Mouse (Mus musculus) regulatory T cell (primary cell): ENCODE results near the gene Gm20388.

ENCODE experiments used
- in situ Hi-C: fragments of 300-600 bp; cut with MboI, MseI; formaldehyde crosslinking; loops from one replicate; pipeline ENCODE4 v1.15.1; 2025; ENCODE audit warnings: high pct_unique_total_duplicates

Gm20388 gene

GRCm38 (mm10) chr8:120163376-120163775 is 252.7 kb downstream of the Gm20388 start:
- in situ Hi-C loops: loop anchor here (10.0 kb wide), 1 partner anchor 1121 kb away; no protein-coding TSS in a partner anchor

GRCm38 (mm10) chr8:120164026-120164425 is 253.4 kb downstream of the Gm20388 start:
- in situ Hi-C loops: loop anchor here (10.0 kb wide), 1 partner anchor 1121 kb away; no protein-coding TSS in a partner anchor

GRCm38 (mm10) chr8:120167136-120167535 is 256.5 kb downstream of the Gm20388 start:
- in situ Hi-C loops: loop anchor here (10.0 kb wide), 1 partner anchor 1118 kb away; no protein-coding TSS in a partner anchor

GRCm38 (mm10) chr8:120167821-120168220 is 257.2 kb downstream of the Gm20388 start:
- in situ Hi-C loops: loop anchor here (10.0 kb wide), 1 partner anchor 1117 kb away; no protein-coding TSS in a partner anchor

- in situ Hi-C loops: loop anchor here (10.0 kb wide), 1 partner anchor 1116 kb away; no protein-coding TSS in a partner anchor
Observed at GRCm38 (mm10) chr8:120169119-120169518, 258.5 kb downstream of the Gm20388 start.

GRCm38 (mm10) chr8:120173195-120173594 is 262.6 kb downstream of the Gm20388 start:
- in situ Hi-C loops: no loop called here

GRCm38 (mm10) chr8:120174606-120175005 is 264.0 kb downstream of the Gm20388 start:
- in situ Hi-C loops: no loop called here

GRCm38 (mm10) chr8:120176605-120177004 is 266.0 kb downstream of the Gm20388 start:
- in situ Hi-C loops: no loop called here

GRCm38 (mm10) chr8:120177318-120178123 is 266.9 kb downstream of the Gm20388 start, which contains the start of gene Fam92b:
TSS of gene Fam92b (minus strand) at chr8:120177466.
- in situ Hi-C loops: no loop called here

- in situ Hi-C loops: no loop called here
Observed at GRCm38 (mm10) chr8:120178124-120178514, 267.5 kb downstream of the Gm20388 start.

GRCm38 (mm10) chr8:120179027-120179431 is 268.4 kb downstream of the Gm20388 start:
- in situ Hi-C loops: no loop called here

- in situ Hi-C loops: no loop called here
Observed at GRCm38 (mm10) chr8:120180445-120180970, 269.9 kb downstream of the Gm20388 start.

- in situ Hi-C loops: no loop called here
Observed at GRCm38 (mm10) chr8:120181274-120181673, 270.6 kb downstream of the Gm20388 start.

GRCm38 (mm10) chr8:120181861-120182414 is 271.3 kb downstream of the Gm20388 start:
- in situ Hi-C loops: no loop called here

- in situ Hi-C loops: no loop called here
Observed at GRCm38 (mm10) chr8:120184366-120184765, 273.7 kb downstream of the Gm20388 start.

- in situ Hi-C loops: no loop called here
Observed at GRCm38 (mm10) chr8:120184850-120185792, 274.5 kb downstream of the Gm20388 start.

GRCm38 (mm10) chr8:120186454-120186853 is 275.8 kb downstream of the Gm20388 start:
- in situ Hi-C loops: no loop called here

GRCm38 (mm10) chr8:120188510-120188909 is 277.9 kb downstream of the Gm20388 start:
- in situ Hi-C loops: no loop called here

- in situ Hi-C loops: no loop called here
Observed at GRCm38 (mm10) chr8:120189440-120189839, 278.8 kb downstream of the Gm20388 start.

GRCm38 (mm10) chr8:120190107-120190809 is 279.6 kb downstream of the Gm20388 start:
- in situ Hi-C loops: no loop called here
